Mouse (Mus musculus): ENCODE measurements around the gene Kdelr3.

DNA sequence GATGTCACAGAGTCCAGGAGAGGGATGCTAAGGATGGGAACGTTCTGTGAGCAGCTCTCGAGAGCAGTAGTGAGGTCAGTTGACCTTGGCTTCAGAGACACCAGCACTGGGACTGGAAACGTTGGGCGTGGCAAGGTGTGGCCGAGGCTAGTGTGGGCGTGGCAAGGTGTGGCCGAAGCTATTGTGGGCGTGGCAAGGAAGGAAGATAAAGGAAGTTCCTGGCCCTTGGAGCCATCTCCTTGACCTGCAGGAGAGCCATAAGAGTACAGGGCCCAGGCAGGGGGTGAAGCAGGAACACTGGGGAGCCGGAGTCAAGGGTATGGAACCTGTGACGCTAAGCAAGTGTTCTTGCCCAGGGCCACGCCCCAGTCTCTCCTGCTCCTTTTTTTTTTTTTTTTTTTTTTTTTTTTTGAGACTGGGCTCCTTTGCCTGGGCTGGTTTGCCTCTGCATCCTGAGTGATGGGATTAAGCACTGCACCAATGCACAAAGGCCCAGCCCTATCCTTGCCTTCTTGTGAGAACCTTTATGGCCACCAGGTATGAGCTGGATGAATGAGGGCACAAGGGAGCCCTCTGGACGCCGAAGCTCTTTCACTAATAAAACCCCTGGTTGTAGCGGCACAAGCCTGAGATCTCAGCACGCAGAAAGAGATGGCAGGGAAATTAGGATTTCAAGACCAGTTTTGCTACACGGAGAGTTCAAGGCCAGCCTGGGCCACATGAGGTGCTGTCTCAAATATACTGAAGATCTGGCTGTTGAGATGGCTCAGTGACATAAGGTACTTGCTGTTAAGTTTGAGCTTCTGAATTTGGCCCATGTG, 3.4 kb downstream of the Kdelr3 start:
- TF ChIP-seq CTCF (IDR thresholded peaks at IDR 0.05; ENCODE audit: borderline replicate concordance, insufficient read depth, low read length), result no peak
- no peak for TF ChIP-seq POLR2A (IDR thresholded peaks at IDR 0.05; ENCODE audit: low read depth, low read length)
